Mouse (Mus musculus) layer of hippocampus, adult 9-11 months (tissue): Measurements from ENCODE around the gene Prcd.
A peak's percentile ranks its signal among the peaks of the same experiment; 100 is the strongest.
"Not testable (repeated sequence)": the region's sequence is repeated elsewhere in the genome, so short reads cannot be mapped to it uniquely, and the experiment has no call there.

ENCODE experiments used
- DNase-seq: peaks from one replicate; pipeline ENCODE4 v3.0.0; 2022

Gene Prcd

GRCm38 (mm10) chr11:116649711-116650337, 3.5 kb upstream of the Prcd start:
- no peak for DNase-seq

DNA sequence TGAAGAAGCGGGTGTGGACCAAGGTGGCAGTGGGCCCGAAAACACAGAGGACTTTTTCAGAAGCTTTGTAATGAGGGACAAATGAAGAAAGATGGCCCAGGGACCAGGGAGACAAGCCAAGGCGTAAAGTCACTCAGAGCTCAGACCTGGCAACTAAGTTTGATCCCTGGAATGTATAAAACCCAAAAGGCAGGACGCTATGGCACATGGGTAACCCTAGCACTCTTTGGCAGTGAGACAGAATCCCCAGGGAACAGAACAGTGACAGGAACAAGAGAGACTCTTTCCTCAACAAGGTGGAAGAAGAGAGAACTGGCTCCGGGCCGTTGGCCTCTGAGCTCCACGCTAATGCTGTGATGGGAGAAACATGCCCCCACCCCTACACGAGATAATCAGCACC, 2.5 kb upstream of the Prcd start:
- no peak for DNase-seq

- DNase-seq, result no peak
These were observed 2.0 kb upstream of the Prcd start for GRCm38 (mm10) chr11:116651339-116651738.

- DNase-seq, result no peak
These were observed 820 bp upstream of the Prcd start for GRCm38 (mm10) chr11:116652330-116653098.

GRCm38 (mm10) chr11:116653709-116654221, 431 bp downstream of the Prcd start:
- DNase-seq, result no peak

DNA sequence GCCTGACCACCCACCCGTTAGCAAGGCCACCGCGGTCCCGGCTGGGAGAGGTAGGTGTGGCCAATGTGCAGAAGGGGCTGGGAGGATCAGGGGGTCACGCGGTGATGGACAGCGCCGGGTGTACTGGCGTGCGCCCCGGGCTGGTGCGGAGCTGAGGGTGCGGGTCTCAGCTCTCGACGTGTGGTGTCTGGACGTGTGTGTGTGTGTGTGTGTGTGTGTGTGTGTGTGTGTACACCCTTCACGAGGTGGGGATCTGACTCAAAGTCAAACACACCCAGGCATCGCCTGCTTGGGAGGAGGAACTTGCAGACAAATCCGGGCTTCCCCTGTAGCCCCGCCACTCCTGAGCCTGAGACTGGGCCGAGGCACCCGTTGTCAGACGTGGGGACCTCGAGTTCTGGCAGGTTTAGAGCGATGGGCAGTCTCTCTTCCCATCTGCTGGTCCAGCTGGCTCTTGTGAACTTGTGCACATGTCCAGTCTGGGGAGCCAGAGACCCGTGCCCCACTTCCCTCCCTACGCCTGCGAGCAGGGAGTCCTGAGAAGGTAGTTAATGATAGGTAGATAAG, 1.0 kb downstream of the Prcd start, which contains the start of gene Cygb:
Gene Cygb, minus strand, starts transcription at position 59 of the 567 bp plus-strand sequence.
- DNase-seq, result no peak

- DNase-seq, result no peak
These were observed 3.2 kb downstream of the Prcd start for GRCm38 (mm10) chr11:116656348-116657191.

DNA sequence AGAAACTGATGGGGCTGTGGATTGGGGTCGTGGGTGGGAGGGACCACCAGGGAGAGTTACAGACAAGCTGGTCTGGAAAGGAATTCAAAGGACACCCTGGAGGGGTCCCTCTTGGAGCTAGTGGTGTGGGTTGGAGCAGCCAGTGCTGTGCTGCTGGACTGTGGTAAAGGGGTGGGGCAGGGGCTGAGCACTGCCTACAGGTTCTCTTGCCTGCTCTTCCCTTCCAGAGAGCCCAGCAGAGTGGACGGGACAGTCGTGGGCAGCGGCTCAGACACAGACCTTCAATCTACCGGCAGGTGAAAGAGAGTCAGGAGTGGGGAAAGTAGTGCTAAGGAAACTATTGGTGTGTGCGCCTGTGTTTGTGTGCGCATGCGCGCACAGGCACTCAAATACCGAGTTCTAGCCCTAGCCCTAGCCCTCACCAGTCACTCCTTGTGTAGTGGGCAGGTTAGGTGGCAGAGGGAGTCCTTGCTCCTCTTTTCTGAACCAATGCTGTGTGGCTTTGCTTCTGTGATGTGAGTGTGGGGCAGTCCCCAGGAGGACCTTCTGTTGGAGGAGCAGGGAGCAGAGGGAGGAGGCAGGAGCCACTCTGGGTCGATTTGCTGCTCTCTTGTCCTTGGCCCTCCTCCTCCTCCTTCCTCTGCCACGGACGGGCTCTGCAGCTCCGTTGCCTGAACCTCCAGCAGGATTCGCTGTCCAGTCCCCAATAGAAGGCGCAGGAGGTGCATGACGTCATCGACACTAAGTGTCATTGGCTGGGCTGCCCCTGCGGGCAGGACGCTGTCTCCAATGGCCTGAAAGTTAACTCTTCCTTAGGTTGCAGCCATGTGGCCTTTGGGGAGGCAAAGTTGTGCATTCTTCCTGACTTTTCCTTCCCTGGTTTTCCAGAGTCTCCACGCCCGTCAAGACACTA, 4.2 kb downstream of the Prcd start:
- peak; percentile 95 for DNase-seq

- no peak for DNase-seq
These were observed 4.9 kb downstream of the Prcd start for GRCm38 (mm10) chr11:116658238-116658637.

DNA sequence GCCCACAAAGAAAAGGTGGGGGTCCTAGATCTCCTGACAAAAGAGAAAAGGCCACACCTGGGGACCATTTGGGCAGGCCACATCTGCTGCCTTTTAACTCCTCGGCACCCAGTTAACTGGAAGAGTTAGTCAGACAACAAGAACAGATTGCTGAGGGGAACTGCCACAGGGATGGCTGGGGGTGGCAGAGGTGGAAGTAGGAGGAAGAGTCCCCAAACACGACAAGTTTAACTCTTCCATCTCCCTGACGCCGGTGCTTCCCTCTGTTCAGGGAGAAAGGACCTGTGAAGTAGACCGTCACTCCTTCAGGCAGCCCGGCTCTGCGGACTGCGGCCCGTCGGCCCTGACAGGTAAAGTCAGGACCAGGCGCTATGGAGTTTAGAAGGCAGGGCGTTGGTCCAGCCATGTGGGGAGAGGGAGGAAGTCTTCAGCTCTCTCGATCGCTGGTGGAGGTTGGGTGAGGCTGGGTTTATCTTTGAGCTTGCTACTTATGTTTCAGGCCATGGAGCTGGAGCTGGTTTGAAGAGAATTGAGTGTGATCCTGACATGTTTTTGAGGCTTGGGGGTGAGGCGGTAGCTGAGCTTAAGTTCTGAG, 5.8 kb downstream of the Prcd start:
- no peak for DNase-seq

DNA sequence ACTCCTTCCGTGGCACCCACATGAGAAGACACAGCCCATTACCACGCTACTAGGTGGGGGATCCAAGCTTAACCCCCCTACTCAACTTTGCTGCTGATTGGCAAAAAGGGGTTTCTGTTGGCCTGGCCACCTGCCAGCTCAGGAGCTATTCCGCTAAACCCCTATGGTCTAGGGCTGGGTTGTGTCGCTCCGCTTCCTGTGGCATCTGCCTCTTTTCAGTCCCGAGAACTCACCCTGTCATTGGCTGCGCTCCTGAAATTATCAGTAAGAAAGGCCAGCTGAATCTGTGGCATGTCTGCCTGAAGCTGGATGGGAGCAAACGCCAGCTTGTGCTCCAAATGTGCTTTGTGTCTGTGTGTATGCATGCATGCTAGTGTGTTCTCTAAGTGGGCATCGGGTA, 6.8 kb downstream of the Prcd start:
- peak; percentile 59 for DNase-seq

DNA sequence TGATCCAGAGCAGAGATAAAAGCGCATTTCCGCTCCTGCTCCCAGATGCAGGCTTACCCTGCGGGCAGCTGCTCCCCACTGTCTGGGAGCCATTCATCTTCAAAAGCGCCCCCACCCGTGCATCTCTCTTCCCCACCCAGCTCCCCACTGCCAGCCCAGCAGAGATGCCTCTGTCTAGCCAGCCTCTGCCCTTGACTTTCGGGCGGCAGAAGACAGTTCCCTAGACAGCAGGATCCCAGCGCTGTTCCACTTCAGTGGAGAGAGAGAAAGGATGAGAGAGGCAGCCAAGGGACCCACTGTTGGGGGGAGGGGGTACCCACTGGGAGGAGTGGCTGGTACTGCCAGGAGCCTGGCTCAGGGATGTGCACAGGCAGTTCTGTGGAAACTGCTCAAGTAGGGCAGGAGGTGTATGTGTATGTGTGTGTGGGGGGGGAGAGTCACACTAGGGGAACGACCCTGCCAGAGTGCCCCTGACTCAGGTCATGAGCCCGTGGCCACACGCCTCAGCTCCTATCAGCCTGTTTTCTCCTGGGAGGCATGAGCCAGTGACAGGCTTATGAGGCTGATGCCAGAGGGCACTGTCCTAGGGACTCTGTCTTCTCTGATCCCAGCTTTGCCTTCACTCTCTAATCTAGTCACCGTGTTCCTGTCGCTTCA, 8.1 kb downstream of the Prcd start:
- peak; percentile 61 for DNase-seq

DNA sequence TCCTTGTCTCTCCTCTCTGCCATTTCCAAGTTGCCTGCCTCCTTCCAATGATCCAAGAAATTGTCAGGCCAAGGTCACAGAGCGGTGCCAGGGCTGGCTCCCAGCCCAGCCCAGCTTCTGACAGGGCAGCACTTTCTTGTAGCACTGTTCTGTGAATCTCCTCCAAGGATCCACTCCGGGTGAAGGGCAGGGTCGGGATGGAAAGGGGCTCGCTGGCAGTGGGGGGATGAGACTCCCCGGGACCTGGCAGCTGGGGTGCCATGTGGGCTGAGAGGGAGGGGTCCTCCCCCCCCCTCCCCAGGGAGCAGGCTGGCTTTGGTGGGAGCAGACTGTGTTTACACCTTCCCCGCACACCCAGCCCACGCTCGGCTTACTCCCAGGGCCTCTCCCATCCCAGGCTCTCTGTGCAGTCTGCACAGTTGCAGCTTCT, 8.6 kb downstream of the Prcd start:
- peak; percentile 62 for DNase-seq

GRCm38 (mm10) chr11:116665289-116665688, 12.0 kb downstream of the Prcd start:
- DNase-seq, result no peak

GRCm38 (mm10) chr11:116666566-116666965, 13.2 kb downstream of the Prcd start:
- no peak for DNase-seq

GRCm38 (mm10) chr11:116667012-116667411, 13.7 kb downstream of the Prcd start:
- DNase-seq, result not testable (repeated sequence)

GRCm38 (mm10) chr11:116667930-116668329, 14.6 kb downstream of the Prcd start:
- DNase-seq, result no peak

DNA sequence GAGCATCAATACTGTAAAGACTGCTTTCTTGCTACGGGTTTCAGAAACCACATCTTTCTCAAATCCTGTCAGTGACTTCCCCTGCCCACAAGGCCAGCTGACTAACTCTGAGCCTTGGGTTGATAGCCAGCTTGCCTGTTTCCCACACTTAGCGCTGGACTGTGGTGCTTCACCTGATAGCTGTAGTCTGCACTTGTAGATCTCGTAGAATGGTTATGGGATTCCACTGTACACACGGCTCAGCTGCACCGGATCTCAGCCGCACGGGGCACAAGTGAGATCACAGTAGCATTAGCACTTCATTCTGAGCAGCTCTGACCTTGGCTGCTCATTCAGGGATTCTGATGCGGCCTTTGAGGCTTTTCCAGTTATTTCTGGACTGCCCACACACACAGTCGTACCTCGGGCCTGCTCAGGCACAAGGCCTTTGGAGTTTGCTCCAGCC, 15.1 kb downstream of the Prcd start:
- DNase-seq, result no peak

DNA sequence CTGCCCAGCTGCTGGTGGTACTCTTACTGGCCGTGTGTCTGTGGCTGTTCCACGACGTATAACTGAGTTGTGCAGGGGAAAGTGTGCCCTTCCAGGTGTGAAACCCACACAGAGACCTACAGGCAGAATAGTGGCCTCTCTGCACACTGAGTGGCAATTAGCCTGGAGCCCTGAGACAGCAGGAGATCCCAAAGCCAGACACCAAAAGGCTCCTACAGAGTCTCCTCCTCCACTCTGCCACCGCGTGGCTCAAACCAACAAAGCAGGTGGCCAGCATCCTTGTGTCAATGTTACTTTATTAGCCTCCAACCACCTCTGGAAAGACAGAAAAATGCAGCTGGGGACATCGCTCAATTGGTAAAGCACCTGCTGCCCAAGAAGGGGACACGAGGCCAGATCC, 15.5 kb downstream of the Prcd start:
- no peak for DNase-seq

GRCm38 (mm10) chr11:116669316-116669715, 16.0 kb downstream of the Prcd start:
- DNase-seq, result no peak
